Mouse (Mus musculus): Measurements from ENCODE around the gene Plekhg2. TPM values are rescaled to one million over a fixed set of nuclear protein-coding genes. Genes with fewer than 3 reads are reported as not detected.

Gene Plekhg2
- 115 and 200 TPM in 2 replicates for polyA plus RNA-seq (2012; ENCODE audit: low replicate concordance)

GRCm38 (mm10) chr7:28372251-28373108, at the start of gene Plekhg2:
Plekhg2 (minus strand) TSS chr7:28372599.

GRCm38 (mm10) chr7:28392429-28393271, 20.3 kb upstream of the Plekhg2 start, which contains the start of the genes Med29 and Paf1:
Med29 (minus strand) TSS chr7:28392708.
Paf1 (plus strand) TSS chr7:28392951.

GRCm38 (mm10) chr7:28380237-28381016, 8.0 kb upstream of the Plekhg2 start, which contains the start of gene Zfp36:
Zfp36 (minus strand) TSS chr7:28380253.

GRCm38 (mm10) chr7:28350155-28350883, 22.1 kb downstream of the Plekhg2 start, which contains the start of gene Rps16:
Rps16 (plus strand) TSS chr7:28350652.

GRCm38 (mm10) chr7:28338108-28338998, 34.0 kb downstream of the Plekhg2 start, which contains the start of gene Supt5:
Supt5 (minus strand) TSS chr7:28338746.

GRCm38 (mm10) chr7:28311926-28312543, 60.4 kb downstream of the Plekhg2 start, which contains the start of gene Timm50:
Timm50 (minus strand) TSS chr7:28312072.

Other genes with a start within 250 kb of the Plekhg2 start
- not detected in 2 replicates for gene 9530053A07Rik, start 243.1 kb downstream of the Plekhg2 start, polyA plus RNA-seq (2012; ENCODE audit: low replicate concordance)
- gene Fbl, start 202.9 kb downstream of the Plekhg2 start, polyA plus RNA-seq (2012; ENCODE audit: low replicate concordance) = 125 and 197 TPM in 2 replicates
- gene Dyrk1b, start 193.1 kb downstream of the Plekhg2 start, polyA plus RNA-seq (2012; ENCODE audit: low replicate concordance) = 82.1 and 186 TPM in 2 replicates
- gene Eid2, start 104.7 kb downstream of the Plekhg2 start, polyA plus RNA-seq (2012; ENCODE audit: low replicate concordance) = 5.3 and 17.3 TPM in 2 replicates
- 10.5 and 32.4 TPM in 2 replicates for gene Eid2b, start 94.9 kb downstream of the Plekhg2 start, polyA plus RNA-seq (2012; ENCODE audit: low replicate concordance)
- not detected in 2 replicates for gene Selenov, start 81.4 kb downstream of the Plekhg2 start, polyA plus RNA-seq (2012; ENCODE audit: low replicate concordance)
- gene Dll3, start 70.4 kb downstream of the Plekhg2 start, polyA plus RNA-seq (2012; ENCODE audit: low replicate concordance) = not detected in 2 replicates
- 54.8 and 107 TPM in 2 replicates for gene Timm50, start 60.5 kb downstream of the Plekhg2 start, polyA plus RNA-seq (2012; ENCODE audit: low replicate concordance)
- gene Supt5, start 33.9 kb downstream of the Plekhg2 start, polyA plus RNA-seq (2012; ENCODE audit: low replicate concordance) = 77.8 and 140 TPM in 2 replicates
- 312 and 2,158 TPM in 2 replicates for gene Rps16, start 21.9 kb downstream of the Plekhg2 start, polyA plus RNA-seq (2012; ENCODE audit: low replicate concordance)
- gene Zfp36, start 7.7 kb upstream of the Plekhg2 start, polyA plus RNA-seq (2012; ENCODE audit: low replicate concordance) = 449 and 1,114 TPM in 2 replicates
- gene Med29, start 20.1 kb upstream of the Plekhg2 start, polyA plus RNA-seq (2012; ENCODE audit: low replicate concordance) = 8.5 and 10.2 TPM in 2 replicates
- 122 and 137 TPM in 2 replicates for gene Paf1, start 20.4 kb upstream of the Plekhg2 start, polyA plus RNA-seq (2012; ENCODE audit: low replicate concordance)
- 16.0 and 30.0 TPM in 2 replicates for gene Gmfg, start 64.8 kb upstream of the Plekhg2 start, polyA plus RNA-seq (2012; ENCODE audit: low replicate concordance)
- gene Lrfn1, start 79.4 kb upstream of the Plekhg2 start, polyA plus RNA-seq (2012; ENCODE audit: low replicate concordance) = 3.2 and 10.3 TPM in 2 replicates
- gene Ifnl2, start 137.9 kb upstream of the Plekhg2 start, polyA plus RNA-seq (2012; ENCODE audit: low replicate concordance) = not detected in 2 replicates
- gene Ifnl3, start 150.2 kb upstream of the Plekhg2 start, polyA plus RNA-seq (2012; ENCODE audit: low replicate concordance) = not detected in 2 replicates
- 1.4 TPM in 1 of 2 replicates, not detected in the other for gene Sycn, start 168.3 kb upstream of the Plekhg2 start, polyA plus RNA-seq (2012; ENCODE audit: low replicate concordance)
- 1.1 and 2.7 TPM in 2 replicates for gene Nccrp1, start 174.7 kb upstream of the Plekhg2 start, polyA plus RNA-seq (2012; ENCODE audit: low replicate concordance)
- 102 and 209 TPM in 2 replicates for gene Samd4b, start 225.5 kb upstream of the Plekhg2 start, polyA plus RNA-seq (2012; ENCODE audit: low replicate concordance)
- gene Pak4, start 225.6 kb upstream of the Plekhg2 start, polyA plus RNA-seq (2012; ENCODE audit: low replicate concordance) = 31.7 and 62.2 TPM in 2 replicates